Mouse (Mus musculus) hindbrain, postnatal 0 days (tissue): Measurements from ENCODE around the gene Muc3. TPM values are rescaled to one million over a fixed set of nuclear protein-coding genes. Genes with fewer than 3 reads are reported as not detected.
A peak's percentile ranks its signal among the peaks of the same experiment; 100 is the strongest.

Source experiments
- ATAC-seq: fragments of 200-750 bp; cut with Nextera tagmentation; 2 replicates; pipeline ENCODE4 v1.8.0; 2017; ENCODE audit warnings: mild to moderate bottlenecking, moderate TSS enrichment, moderate library complexity
- DNase-seq: peaks from one replicate; pipeline ENCODE4 v3.0.0-alpha.2; 2015; ENCODE audit warnings: low spot score
- H3K27ac ChIP-seq: fragments of 300-500 bp; sonication (generic); 2 replicates; pipeline ENCODE4 v1.5.1; 2014; ENCODE audit warnings: mild to moderate bottlenecking
- H3K27me3 ChIP-seq: fragments of 300-500 bp; sonication (generic); 2 replicates; pipeline ENCODE4 v1.6.1; 2014; ENCODE audit warnings: low read length, mixed read lengths; ENCODE audit not compliant: insufficient read depth
- H3K36me3 ChIP-seq: fragments of 300-500 bp; sonication (generic); 2 replicates; pipeline ENCODE4 v1.6.1; 2014; ENCODE audit warnings: low read length, mixed read lengths; ENCODE audit not compliant: insufficient read depth
- H3K4me1 ChIP-seq: fragments of 300-500 bp; sonication (generic); 2 replicates; pipeline ENCODE4 v1.6.1; 2014; ENCODE audit warnings: antibody characterized with exemption, low read length, mixed read lengths; ENCODE audit not compliant: insufficient read depth
- H3K4me2 ChIP-seq: fragments of 300-500 bp; sonication (generic); 2 replicates; pipeline ENCODE4 v1.6.1; 2014; ENCODE audit warnings: low read depth, mild to moderate bottlenecking, low read length, moderate library complexity, mixed read lengths
- H3K4me3 ChIP-seq: fragments of 300-500 bp; sonication (generic); 2 replicates; pipeline ENCODE4 v1.5.1; 2014; ENCODE audit warnings: low read length
- H3K9ac ChIP-seq: fragments of 300-500 bp; sonication (generic); replicated peaks from 2 replicates; pipeline ENCODE4 v1.6.1; 2014; ENCODE audit warnings: mild to moderate bottlenecking, low read length, moderate library complexity, mixed read lengths
- H3K9me3 ChIP-seq: fragments of 300-500 bp; sonication (generic); 2 replicates; pipeline ENCODE4 v1.6.1; 2016; ENCODE audit warnings: low read length, mixed read lengths
- CTCF ChIP-seq: IDR thresholded peaks from 2 replicates; pipeline ENCODE4 v1.5.1; 2016; ENCODE audit warnings: antibody characterized with exemption, control low read depth, low read depth
- WGBS: fragments of 180-500 bp; shearing (Covaris S2); extraction: QIAGEN DNeasy Blood & Tissue Kit; methylation state at CpG from one replicate; pipeline ENCODE4 v1.1.7; 2014; 5-methylcytosine and 5-hydroxymethylcytosine counted together
- polyA plus RNA-seq: library from polyadenylated mRNA; unstranded; fragments of >200 nt; fragmentation: Nextera tagmentation; extraction: Ambion mirVana; gene quantifications from 2 replicates; pipeline ENCODE4 v1.2.1, GENCODE M21; 2015
- total RNA-seq: library from RNA; depleted of rRNA; stranded (reverse); fragments of >200 nt; gene quantifications from 2 replicates; pipeline ENCODE4 v1.2.3, GENCODE M21; 2014

The Muc3 gene
- total and polyA plus RNA-seq, 2 experiments from 2014 or later: not detected

GRCm38 (mm10) chr5:137115866-137116847 lies 33.0 kb downstream of the Muc3 start, which contains the start of gene Trim56:
Gene Trim56 (minus strand): TSS chr5:137116209.
- Histone ChIP-seq H3K4me1 (no peaks in the 10 kb centered on the region), H3K27me3 (no peaks in the 10 kb centered on the region), H3K4me3 (peak within 1 kb of the TSS; percentile 36), H3K9ac (peak within 1 kb of the TSS; percentile 29), H3K4me2 (peak within 1 kb of the TSS; percentile 54), H3K9me3 (no peaks in the 10 kb centered on the region), H3K27ac (no peak within 1 kb of the TSS), H3K36me3 (no peaks in the 10 kb centered on the region)
- 9% methylated on average over 29 of the region's 29 CpGs for WGBS
- TF ChIP-seq CTCF: no peak
- DNase-seq: peak; percentile 14
- no peak for ATAC-seq

DNA sequence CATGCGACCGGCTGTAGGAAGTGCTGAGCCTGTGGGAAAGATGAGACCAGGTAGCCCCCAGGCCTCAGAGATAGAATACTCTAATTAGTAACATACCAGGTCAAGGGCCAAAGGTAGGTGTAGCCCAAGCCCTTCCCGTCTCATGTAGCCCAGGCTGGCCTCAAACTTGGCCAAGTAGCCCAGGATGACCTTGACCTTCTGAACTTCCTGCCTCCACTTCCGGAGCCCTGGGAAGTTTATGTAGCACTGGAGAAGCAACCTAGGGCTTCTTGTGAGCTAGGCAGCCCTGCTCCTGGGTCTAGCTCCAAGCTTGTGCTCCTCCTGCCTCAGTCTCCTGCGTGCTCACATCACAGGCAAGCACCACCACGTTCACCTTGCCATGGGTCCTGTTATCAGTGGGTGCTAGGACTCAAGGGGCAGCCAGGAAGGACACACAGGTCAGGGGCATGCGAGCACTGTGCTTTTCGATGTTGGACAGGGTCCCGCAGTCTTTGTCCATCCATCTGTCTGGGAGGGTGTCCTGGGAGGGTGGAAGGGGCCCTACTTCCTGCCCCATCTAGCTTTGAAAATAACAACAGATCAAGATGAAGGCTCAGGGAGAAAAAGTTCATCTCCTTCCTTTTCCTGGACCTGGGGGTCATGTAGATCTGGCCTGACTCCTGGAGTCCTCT lies 34.1 kb downstream of the Muc3 start:
- H3K36me3 ChIP-seq: no peaks in the 10 kb centered on the region
- H3K4me1 ChIP-seq: no peaks in the 10 kb centered on the region
- H3K27me3 ChIP-seq: no peaks in the 10 kb centered on the region
- H3K4me3 ChIP-seq: no peak overlapping the region
- no peak overlapping the region for H3K9ac ChIP-seq
- no peak for DNase-seq
- H3K27ac ChIP-seq: no peak overlapping the region
- H3K4me2 ChIP-seq: peak overlapping the region; percentile 54
- H3K9me3 ChIP-seq: no peaks in the 10 kb centered on the region
- no peak for ATAC-seq
- WGBS: 89% methylated on average over 9 of the region's 9 CpGs
- no peak for TF ChIP-seq CTCF

DNA sequence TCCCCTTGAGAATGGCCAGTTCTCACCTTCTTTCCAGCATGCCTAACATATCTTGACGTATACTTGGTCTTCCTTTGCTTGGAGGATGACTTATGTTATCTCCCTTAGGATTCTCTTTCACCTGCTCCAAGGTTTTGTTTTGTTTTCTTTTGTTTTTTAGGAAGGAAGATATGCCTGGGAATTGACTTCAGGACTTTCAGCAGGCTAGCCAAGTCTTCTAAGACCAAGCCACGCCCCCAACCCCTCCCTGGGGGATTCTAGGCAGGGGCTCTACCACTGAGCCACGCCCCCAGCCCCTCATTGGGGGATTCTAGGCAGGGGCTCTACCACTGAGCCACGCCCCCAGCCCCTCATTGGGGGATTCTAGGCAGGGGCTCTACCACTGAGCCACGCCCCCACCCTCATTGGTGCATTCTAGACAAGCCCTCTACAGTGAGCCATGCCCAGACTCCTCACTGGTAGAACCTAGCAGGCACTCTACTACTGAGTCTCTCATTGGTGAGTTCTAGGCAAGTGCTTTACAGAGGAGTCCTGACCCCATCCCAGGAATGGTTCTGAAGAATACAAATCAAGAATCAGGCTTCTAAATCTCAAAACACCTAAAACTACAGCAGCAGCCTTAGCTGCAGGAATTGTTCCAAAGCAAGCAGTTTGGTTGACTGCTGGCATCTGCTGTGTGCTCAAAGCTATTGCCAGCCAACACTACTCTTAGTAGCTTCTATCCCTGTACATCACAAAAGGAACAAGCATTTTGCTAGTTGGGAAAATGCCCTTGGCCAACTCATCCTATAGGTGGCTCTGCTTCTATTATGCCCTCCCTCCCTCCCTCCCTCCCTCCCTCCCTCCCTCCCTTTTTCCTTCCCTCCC lies 37.3 kb downstream of the Muc3 start:
- WGBS: 83% methylated on average over 5 of the region's 5 CpGs
- H3K36me3 ChIP-seq: no peaks in the 10 kb centered on the region
- no peak for ATAC-seq

GRCm38 (mm10) chr5:137110863-137111262 lies 38.3 kb downstream of the Muc3 start:
- DNase-seq (no peak), ATAC-seq (no peak)
- WGBS: 95% methylated on average over 12 of the region's 12 CpGs
- Histone ChIP-seq H3K4me2 (no peak overlapping the region), H3K9ac (no peak overlapping the region), H3K4me1 (no peaks in the 10 kb centered on the region), H3K27ac (no peak overlapping the region), H3K27me3 (no peaks in the 10 kb centered on the region), H3K4me3 (no peak overlapping the region), H3K9me3 (no peaks in the 10 kb centered on the region), H3K36me3 (no peaks in the 10 kb centered on the region)
- TF ChIP-seq CTCF: no peak

More for the DNA sequence above, 37.3 kb downstream of the Muc3 start:
- Histone ChIP-seq H3K4me3 (no peak overlapping the region), H3K9me3 (no peaks in the 10 kb centered on the region), H3K27ac (no peak overlapping the region), H3K9ac (no peak overlapping the region), H3K27me3 (no peaks in the 10 kb centered on the region), H3K4me2 (no peak overlapping the region), H3K4me1 (no peaks in the 10 kb centered on the region)
- no peak for DNase-seq
- no peak for TF ChIP-seq CTCF

DNA sequence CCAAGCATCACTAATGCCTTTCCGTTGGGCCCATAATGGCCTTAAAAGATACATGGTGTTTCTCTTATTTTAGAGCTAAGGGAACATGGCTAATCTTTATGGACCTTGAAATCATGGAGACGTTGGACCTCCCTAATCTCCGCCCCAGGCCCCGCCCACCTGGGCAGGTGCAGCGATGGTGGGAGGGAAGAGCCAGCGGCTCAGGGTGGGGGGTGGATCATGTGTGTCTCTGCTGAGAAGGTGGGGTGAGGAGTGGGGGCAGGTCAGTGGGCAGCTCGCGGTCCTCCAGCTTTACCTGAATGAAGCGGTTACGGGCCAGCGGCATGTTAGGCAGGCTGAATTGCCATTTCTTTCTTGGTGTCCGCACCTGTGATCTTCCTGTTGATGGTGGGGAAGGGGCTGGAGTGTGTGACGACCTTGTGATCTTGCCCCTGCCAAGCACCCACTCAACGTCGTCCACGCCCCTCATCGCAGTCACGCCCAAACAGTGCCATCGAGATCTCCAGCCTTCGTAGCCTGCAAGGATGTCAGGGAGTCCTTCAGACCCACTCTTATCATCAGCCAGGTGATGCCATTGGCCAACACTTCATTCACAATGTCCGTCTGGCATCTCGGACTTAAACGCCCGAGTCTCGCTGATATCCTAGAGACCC lies 39.1 kb downstream of the Muc3 start:
- no peaks in the 10 kb centered on the region for H3K9me3 ChIP-seq
- no peak for DNase-seq
- 58% methylated on average over 25 of the region's 25 CpGs for WGBS
- no peak for ATAC-seq
- H3K36me3 ChIP-seq: no peaks in the 10 kb centered on the region
- no peak overlapping the region for H3K27ac ChIP-seq
- H3K4me2 ChIP-seq: no peak overlapping the region
- H3K27me3 ChIP-seq: no peaks in the 10 kb centered on the region
- no peaks in the 10 kb centered on the region for H3K4me1 ChIP-seq
- no peak overlapping the region for H3K4me3 ChIP-seq
- no peak for TF ChIP-seq CTCF
- H3K9ac ChIP-seq: no peak overlapping the region

DNA sequence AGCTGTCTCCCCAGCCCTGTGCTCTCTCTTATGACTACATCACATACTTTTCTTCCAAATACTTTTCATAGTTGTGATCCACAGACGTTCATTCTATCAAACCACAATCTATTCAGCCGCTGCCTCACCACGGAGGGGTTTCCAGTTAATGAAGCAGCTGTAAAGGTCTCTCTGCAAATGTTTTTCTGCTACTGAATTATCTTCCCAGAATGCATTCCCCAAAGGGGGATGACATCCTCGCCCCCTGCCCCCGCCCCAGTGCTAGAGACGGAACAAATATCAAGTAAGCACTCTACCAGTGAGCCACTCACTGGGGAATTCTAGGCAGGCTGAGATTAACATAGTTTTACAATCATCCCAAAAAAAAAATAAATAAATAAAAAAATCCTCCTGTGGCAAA lies 41.0 kb downstream of the Muc3 start:
- no peak overlapping the region for H3K9ac ChIP-seq
- no peaks in the 10 kb centered on the region for H3K9me3 ChIP-seq
- ATAC-seq (no peak), DNase-seq (no peak)
- H3K4me1 ChIP-seq: peaks cover 2% of the 10 kb centered on the region; the same call in 1 of the 2 replicates
- no peaks in the 10 kb centered on the region for H3K27me3 ChIP-seq
- H3K4me2 ChIP-seq: no peak overlapping the region
- no peak overlapping the region for H3K4me3 ChIP-seq
- no peaks in the 10 kb centered on the region for H3K36me3 ChIP-seq
- H3K27ac ChIP-seq: no peak overlapping the region
- TF ChIP-seq CTCF: no peak
- 62% methylated on average over 6 of the region's 6 CpGs for WGBS
